Mouse (Mus musculus): ENCODE data around the gene B4galt5.

B4galt5 gene

GRCm38 (mm10) chr2:167254185-167254584, 94.8 kb downstream of the B4galt5 start:
- 70% methylated on average over 7 of the region's 7 CpGs for WGBS

DNA sequence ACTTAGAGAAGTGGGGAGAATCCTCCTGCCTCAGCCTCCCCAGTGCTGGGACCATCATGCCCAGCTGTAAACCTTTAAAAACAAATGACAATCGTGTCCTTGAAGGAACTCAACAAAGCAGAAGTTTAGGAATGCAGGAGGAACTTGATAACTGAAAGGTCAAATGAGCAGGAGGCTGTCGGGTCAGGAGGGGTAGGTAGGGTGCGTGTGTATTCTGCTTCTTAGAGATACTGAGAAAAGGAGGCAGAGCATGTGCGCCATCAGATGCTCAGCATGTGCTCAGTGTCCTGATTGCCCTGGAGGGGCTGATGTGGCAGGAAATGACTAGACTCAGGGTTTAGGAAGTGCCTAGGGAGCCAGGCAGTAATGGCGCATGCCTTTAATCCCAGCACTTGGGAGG, 95.5 kb downstream of the B4galt5 start:
- WGBS, result 81% methylated on average over 5 of the region's 5 CpGs

GRCm38 (mm10) chr2:167252057-167252687, 96.8 kb downstream of the B4galt5 start:
- 60% methylated on average over 3 of the region's 3 CpGs for WGBS

GRCm38 (mm10) chr2:167250736-167251337, 98.1 kb downstream of the B4galt5 start:
- 44% methylated on average over 7 of the region's 7 CpGs for WGBS

DNA sequence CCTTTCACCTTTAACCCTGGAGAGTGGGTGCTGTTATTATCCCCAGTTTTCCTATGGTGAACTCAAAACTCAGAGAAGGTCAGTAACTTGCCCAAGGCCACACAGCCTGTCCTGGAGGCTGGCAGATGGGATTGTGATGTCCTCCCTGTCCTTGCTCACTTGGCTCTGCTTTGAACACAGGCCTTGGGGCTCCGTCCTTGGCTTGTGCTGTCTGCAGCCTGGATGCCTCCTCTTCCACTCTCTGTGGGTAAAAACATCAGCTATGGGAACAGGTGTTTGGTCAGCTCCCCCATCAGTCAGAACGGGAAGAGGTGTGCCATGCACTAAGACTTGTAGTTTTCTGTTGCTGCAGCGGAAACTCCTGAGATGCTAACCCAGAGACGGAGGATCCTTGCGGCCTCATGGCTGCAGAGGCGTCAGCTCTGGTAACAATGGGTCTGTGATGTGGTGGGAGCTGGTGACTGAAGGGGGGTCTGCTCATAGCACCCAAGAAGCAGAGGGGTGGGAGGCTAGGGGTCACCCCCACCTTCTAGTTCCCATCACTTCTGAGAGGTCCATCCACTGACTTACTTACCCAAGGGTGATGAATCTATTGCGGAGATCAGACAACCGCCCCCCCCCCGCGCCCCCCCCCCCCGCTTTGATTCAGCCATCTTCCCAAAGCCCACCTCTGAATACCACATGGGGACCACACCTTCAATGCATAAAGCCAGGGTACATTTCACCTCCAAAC, 98.8 kb downstream of the B4galt5 start:
- 51% methylated on average over 11 of the region's 11 CpGs for WGBS

GRCm38 (mm10) chr2:167249591-167249990, 99.4 kb downstream of the B4galt5 start:
- WGBS, result 85% methylated on average over 3 of the region's 3 CpGs

All from cerebral cortex, adult 2 months (tissue).